Mouse (Mus musculus): ENCODE measurements around the gene Tbx3.

DNA sequence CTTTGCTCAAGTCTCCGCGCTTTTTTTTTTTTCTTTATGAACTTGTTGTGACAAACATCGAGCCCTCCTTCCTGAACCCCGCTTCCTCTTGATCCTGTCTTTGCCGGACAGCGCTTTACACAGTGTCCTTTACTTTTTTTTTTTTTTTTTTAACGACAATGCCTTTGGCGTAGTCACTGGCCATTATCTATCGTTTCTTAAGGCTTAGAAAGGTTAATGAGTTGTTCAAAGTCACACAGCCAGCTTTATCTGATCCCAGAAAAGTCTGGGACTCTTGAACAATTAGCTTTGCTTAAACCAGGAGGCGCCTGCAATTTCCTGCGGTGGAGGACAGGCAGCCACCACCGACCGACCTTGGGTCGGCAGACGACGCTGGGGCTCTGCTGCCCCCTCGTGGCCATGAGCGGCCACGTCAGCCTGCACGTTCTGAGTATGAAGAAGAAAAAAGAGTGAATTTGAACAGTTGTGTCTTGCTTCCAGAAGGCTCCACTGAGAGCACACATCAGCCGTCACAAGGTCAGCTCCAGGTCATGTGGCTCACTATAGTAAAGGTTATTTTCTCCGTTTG, 42.3 kb downstream of the Tbx3 start:
- TF ChIP-seq EP300 (IDR thresholded peaks at IDR 0.05; ENCODE audit: insufficient read depth, low read depth, low read length) (peak; percentile 47; the same call in 1 of the 2 replicates), POLR2A (IDR thresholded peaks at IDR 0.05; ENCODE audit: insufficient read depth, low read depth, low read length) (no peak), CTCF (IDR thresholded peaks at IDR 0.05) (no peak)
